Mouse (Mus musculus) spleen, adult 12 weeks (tissue): ENCODE data around the gene Usp8.

Experiments
- DNase-seq: peaks from one replicate; pipeline ENCODE4 v3.0.0; 2022; ENCODE audit warnings: low spot score

The Usp8 gene

GRCm38 (mm10) chr2:126740314-126740713, 33.2 kb downstream of the Usp8 start:
- DNase-seq = no peak

DNA sequence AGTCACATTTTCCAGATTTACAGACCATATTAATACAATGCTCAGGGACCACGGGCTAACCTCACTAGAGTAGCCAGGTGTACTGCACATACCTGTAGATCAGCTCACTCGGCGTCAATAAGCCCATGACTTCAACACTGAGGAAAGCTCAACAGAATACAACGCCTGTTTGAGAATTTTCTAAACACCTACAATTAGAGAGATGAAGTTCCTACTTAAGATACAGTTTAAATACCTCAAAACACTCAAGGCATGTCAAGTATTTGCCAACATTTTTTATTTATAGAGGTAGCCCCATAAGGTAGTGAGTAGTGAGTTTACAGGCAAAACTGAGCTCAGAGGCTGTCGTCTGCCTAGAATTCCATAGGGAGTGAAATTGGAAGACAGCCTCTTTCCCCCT, 36.3 kb downstream of the Usp8 start:
- DNase-seq = no peak

GRCm38 (mm10) chr2:126755664-126756063, 48.5 kb downstream of the Usp8 start:
- no peak for DNase-seq

DNA sequence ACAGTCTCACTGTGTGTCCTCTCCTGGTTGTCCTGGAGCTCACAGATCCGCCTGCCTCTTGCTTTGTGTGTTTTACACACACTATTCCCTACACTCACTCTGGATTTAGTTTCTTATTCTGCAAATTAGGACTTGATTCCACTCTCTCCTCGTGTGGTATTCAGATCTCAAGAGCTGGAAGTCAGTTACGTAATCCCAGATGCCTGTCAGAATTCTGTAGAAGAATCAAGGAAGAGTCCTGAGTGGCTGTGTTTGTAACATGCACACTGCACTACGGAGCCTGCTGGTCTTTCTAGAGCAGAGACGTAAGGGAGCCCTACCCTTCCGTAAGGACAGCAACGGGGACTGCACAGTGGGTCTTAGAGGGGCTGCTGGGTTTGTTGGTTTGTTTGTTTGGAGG, 52.2 kb downstream of the Usp8 start:
- DNase-seq = no peak

GRCm38 (mm10) chr2:126765867-126766582, 58.9 kb downstream of the Usp8 start:
- DNase-seq = no peak

GRCm38 (mm10) chr2:126767599-126767998, 60.5 kb downstream of the Usp8 start:
- DNase-seq = no peak

DNA sequence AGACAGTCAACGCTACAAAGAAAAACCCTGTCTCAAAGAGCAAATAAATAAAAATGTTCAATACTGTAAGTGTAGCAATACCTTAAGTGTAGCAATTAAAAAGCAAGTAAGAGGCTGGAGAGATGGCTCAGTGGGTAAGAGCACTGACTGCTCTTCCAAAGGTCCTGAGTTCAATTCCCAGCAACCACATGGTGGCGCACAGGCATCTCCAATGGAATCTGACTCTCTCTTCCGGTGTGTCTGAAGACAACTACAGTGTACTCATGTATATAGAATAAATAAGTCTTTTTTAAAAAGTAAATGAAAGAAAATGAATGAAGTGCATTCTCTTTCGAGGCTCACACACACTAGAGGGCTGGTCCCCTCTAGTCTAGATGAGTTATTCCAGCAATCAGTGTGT, 61.1 kb downstream of the Usp8 start:
- no peak for DNase-seq

DNA sequence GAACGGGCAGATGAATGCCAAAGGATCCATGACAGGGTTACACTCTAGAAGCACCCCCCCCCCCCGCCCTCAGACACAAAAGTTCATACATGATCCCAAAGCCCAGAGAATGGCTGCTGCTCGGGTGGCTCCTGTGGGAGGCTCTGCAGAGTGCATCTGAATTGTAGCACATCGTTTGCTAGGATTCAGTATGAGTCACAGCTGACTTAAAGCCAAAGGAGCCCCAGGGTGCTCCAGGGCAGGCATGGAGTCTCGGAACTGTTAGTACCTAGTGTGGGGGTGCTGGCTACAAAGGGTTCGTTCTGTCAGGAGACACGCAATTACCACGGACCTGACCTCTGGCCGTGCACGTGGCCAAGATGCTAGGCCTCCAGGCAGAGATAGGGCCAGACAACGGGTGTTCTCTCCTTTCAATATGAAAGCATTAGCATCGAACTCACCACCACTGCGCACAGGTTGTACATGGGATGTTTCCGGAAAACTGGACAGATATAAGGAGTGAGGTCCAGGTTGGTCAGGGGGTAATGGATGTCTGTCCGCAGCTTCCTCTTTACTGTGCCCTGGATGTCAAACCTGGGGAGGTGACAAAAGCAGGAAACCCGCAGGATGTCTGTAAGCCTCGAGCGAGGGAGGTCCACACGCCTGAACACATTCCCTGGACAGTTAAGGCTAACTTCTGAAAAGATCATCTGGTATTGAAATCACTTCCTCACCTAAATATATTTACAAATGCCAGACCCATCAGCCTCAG, 62.5 kb downstream of the Usp8 start:
- DNase-seq = no peak

DNA sequence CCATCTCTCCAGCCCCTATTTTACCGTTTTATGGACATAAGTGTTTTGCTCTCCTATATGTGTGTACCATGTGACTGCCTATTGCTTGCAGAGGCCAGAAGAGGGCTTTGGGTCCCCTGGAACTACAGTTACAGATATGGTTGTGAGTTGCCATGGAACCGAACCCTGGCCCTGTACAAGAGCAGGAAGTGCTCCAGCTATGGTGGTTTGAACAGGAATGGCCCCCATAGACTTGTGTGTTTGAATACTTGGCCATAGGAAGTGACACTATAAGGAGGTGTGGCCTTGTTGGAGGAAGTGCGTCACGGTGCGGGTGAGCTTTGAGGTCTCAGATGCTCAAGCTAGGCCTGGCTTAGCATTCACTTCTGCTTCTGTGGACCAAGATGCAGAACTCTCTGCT, 65.1 kb downstream of the Usp8 start:
- DNase-seq = no peak

GRCm38 (mm10) chr2:126775951-126776350, 68.8 kb downstream of the Usp8 start:
- DNase-seq = no peak

- DNase-seq = no peak
These were observed 69.3 kb downstream of the Usp8 start for GRCm38 (mm10) chr2:126776416-126776815.

GRCm38 (mm10) chr2:126778806-126779205, 71.7 kb downstream of the Usp8 start:
- no peak for DNase-seq

GRCm38 (mm10) chr2:126780286-126780685, 73.2 kb downstream of the Usp8 start:
- no peak for DNase-seq

- no peak for DNase-seq
These were observed 74.3 kb downstream of the Usp8 start for GRCm38 (mm10) chr2:126781478-126781877.

DNA sequence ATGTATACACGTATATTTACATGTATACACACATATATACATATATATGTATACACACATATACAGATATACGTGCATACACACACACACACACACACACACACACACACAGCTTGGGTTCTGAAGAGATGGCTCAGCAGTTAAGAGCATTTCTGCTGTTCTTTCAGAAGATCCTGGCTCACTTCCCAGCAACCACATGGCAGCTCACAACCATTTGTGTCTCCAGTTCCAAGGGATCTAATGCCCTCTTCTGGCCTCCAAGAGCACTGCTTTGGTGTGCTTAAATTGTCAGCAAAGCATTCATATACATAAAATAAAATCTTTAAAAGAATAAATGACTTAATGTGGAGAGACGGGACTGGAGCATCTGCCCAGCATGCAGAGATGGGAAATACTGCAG, 75.3 kb downstream of the Usp8 start:
- DNase-seq = no peak

DNA sequence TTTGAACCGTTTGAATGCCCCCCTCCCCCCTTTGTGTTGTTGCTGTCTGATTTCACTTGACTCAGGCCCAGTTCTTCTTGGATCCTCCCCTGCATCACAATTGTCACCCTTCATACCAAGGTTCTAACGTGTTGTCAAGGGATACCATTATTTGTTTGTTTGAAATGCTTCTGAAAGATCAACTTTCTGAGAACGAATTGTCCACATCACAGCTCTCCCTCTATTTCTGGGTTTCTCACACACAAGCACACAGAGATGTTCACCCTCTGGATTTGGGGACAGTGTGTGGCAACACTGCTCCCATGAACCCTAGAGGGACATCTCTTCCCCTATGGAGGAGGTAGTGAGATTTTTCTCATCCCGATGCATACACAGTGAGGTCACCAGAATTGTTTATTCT, 76.2 kb downstream of the Usp8 start, which contains the start of gene Usp50:
TSS of gene Usp50 (minus strand) at position 101 of the 400 bp plus-strand sequence.
- no peak for DNase-seq

DNA sequence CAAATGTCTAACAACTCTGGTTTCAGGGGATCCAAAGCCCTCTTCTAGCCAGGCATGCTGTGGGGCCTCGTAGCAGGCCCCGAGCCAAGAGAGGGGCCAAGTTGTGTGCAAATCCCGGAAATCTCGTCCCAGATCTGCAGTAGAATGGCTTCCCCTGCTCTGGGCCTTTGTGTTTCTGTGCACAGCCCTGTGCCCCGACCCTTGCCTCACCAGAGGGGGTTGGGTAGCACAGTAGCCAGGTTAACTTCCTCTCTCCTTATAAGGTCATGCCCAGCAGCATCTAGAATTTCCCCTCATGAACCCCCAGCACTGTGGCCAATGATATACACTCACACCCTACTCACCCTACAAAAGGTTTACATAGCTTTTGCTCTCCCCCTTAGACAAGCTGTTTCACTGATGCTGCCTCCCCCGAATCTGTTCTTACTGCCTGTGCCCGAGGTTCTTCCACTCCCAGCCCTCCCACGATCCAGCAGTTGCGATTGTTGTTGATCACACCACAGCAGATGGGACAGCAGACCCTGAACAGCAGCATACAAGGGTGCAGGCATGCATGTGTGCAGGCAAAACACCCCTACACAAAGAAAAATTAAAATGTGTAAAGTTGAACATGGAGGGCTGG, 80.7 kb downstream of the Usp8 start:
- DNase-seq = no peak

DNA sequence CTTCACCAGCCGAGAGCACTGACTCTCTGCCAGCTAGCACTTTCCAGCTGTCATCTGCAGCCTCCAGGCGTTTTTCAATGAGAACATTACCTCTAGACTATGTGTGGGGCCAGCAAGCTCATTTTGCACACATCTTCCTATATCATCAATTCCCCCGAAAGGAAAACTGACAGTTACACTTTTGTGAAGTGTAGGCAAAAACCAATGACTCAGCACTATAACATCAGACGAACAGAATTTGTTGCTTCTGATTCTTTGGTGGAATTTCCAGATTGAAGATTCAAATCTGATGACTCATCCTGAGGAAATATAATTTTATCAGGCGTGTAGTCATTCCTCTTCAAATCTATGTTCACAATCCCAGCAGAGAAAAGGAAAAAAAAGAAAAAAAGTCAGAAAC, 85.5 kb downstream of the Usp8 start:
- DNase-seq = no peak

GRCm38 (mm10) chr2:126795708-126796107, 88.6 kb downstream of the Usp8 start:
- no peak for DNase-seq

GRCm38 (mm10) chr2:126798455-126798854, 91.3 kb downstream of the Usp8 start:
- no peak for DNase-seq

DNA sequence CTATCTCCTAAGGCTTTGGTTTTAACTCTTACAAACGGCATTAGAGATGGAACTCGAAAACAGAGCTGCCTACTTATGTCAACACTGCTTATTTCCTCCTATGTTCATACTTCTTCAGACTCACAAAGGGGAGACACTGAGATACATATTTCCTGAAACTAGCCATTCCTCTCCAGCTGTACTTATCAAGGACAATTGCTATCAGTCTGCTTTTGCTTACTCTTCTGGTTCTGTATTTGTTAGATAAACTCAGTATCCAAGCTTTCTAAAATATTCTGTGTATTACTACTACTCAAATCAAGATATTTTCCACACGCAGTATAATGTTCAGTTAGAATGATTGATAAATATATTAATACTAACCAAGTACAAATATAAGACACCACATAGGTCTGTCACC, 94.9 kb downstream of the Usp8 start:
- no peak for DNase-seq
